Mouse (Mus musculus): ENCODE data around the gene Obscn. TPM values are rescaled to one million over a fixed set of nuclear protein-coding genes. Genes with fewer than 3 reads are reported as not detected.

Gene Obscn
- 1.9 and 3.0 TPM in 2 replicates for polyA plus RNA-seq (2015; fragmentation: Nextera tagmentation; extraction: Ambion mirVana)

- ATAC-seq (ENCODE audit: low read depth), result no peak
- Histone ChIP-seq H3K27me3 (ENCODE audit: control insufficient read depth, insufficient read depth, low read depth, low read length) (peaks cover 51% of the 10 kb centered on the region), H3K9ac (ENCODE audit: low read length) (no peak within 1 kb of the TSS), H3K27ac (ENCODE audit: low read length) (no peak within 1 kb of the TSS), H3K9me3 (ENCODE audit: control insufficient read depth, low read length) (no peaks in the 10 kb centered on the region), H3K4me2 (ENCODE audit: low read depth, low read length) (peak within 1 kb of the TSS; percentile 41), H3K4me1 (replicated peaks; ENCODE audit: control insufficient read depth, insufficient read depth, low read length) (0 out of 2 replicates have a peak, but pooled peaks cover 3% of the 10 kb centered on the region), H3K36me3 (ENCODE audit: control insufficient read depth, insufficient read depth, low read length) (no peaks in the 10 kb centered on the region), H3K4me3 (ENCODE audit: low read length) (peak within 1 kb of the TSS; percentile 22; the same call in 1 of the 2 replicates)
- 15% methylated on average over 44 of the region's 44 CpGs for WGBS
Observed at GRCm38 (mm10) chr11:59135904-59136452, at the start of gene Obscn. Gene Obscn (minus strand): TSS chr11:59136402.

DNA sequence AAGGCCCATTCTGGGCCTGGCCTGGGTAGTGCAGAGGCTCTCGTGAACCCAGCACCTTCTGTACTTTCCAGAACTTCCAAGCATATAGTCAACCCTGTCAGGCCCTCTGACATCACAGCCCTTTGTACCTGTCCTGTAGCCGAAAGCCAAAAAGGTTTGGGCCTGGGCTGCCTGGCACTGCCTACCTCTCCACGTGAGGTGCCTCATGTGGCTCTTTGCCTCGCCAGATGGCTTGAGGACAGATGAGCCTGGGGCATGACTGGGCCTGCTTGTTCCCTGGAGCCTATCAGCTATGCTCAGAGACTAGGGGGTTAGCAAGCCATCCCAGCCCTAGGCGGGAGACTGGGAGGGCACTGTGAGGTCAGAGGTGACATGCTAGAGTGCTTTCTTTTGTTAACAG is 49.3 kb upstream of the Obscn start:
- Histone ChIP-seq H3K4me1 (replicated peaks; ENCODE audit: control insufficient read depth, insufficient read depth, low read length) (peaks cover 15% of the 10 kb centered on the region), H3K9me3 (ENCODE audit: control insufficient read depth, low read length) (no peaks in the 10 kb centered on the region), H3K9ac (ENCODE audit: low read length) (no peak overlapping the region), H3K4me2 (ENCODE audit: low read depth, low read length) (no peak overlapping the region), H3K36me3 (ENCODE audit: control insufficient read depth, insufficient read depth, low read length) (peaks cover 7% of the 10 kb centered on the region; the same call in 1 of the 2 replicates), H3K4me3 (ENCODE audit: low read length) (no peak overlapping the region), H3K27me3 (ENCODE audit: control insufficient read depth, insufficient read depth, low read depth, low read length) (no peaks in the 10 kb centered on the region), H3K27ac (ENCODE audit: low read length) (no peak overlapping the region)
- no peak for ATAC-seq (ENCODE audit: low read depth)
- 73% methylated on average over 5 of the region's 5 CpGs for WGBS

GRCm38 (mm10) chr11:59183821-59184220 is 47.6 kb upstream of the Obscn start:
- WGBS, result 20% methylated on average over 3 of the region's 3 CpGs
- Histone ChIP-seq H3K27me3 (ENCODE audit: control insufficient read depth, insufficient read depth, low read depth, low read length) (peaks cover 6% of the 10 kb centered on the region), H3K4me1 (replicated peaks; ENCODE audit: control insufficient read depth, insufficient read depth, low read length) (peaks cover 11% of the 10 kb centered on the region), H3K4me3 (ENCODE audit: low read length) (no peak overlapping the region), H3K4me2 (ENCODE audit: low read depth, low read length) (no peak overlapping the region), H3K27ac (ENCODE audit: low read length) (peak overlapping the region; percentile 50), H3K9ac (ENCODE audit: low read length) (0 out of 2 replicates have a peak overlapping the region, but pooled peaks have one; percentile 1), H3K9me3 (ENCODE audit: control insufficient read depth, low read length) (no peaks in the 10 kb centered on the region), H3K36me3 (ENCODE audit: control insufficient read depth, insufficient read depth, low read length) (peaks cover 7% of the 10 kb centered on the region; the same call in 1 of the 2 replicates)
- ATAC-seq (ENCODE audit: low read depth), result peak; percentile 74

DNA sequence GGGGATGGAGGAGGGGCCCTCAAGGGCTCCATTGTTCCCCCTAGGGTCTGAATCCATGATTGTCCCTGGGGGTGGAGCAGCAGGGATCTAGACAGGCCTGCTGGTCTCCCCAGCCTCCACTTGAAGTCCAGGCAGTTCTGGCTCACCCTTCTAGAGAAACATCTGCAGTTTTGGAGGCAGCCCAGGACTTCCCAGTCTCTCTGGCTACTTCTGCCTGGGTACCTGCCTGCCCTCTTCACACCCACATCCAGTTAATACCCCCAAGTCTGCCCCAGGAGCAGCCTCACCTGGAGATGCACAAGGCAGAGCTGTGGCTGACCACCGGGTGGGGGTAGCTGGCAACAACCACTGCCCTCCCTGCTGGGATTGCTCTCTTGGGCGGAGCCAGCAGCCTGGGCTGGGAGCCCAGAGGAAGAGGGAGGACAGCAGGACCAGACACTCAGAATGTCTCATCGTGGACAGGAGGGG is 46.7 kb upstream of the Obscn start, which contains the start of gene Gjc2:
TSS of gene Gjc2 (minus strand) at position 350 of the 468 bp plus-strand sequence.
- Histone ChIP-seq H3K4me2 (ENCODE audit: low read depth, low read length) (no peak within 1 kb of the TSS), H3K9ac (ENCODE audit: low read length) (peak within 1 kb of the TSS; percentile 33; the same call in 1 of the 2 replicates), H3K4me1 (replicated peaks; ENCODE audit: control insufficient read depth, insufficient read depth, low read length) (peaks cover 11% of the 10 kb centered on the region), H3K27me3 (ENCODE audit: control insufficient read depth, insufficient read depth, low read depth, low read length) (peaks cover 9% of the 10 kb centered on the region), H3K36me3 (ENCODE audit: control insufficient read depth, insufficient read depth, low read length) (peaks cover 7% of the 10 kb centered on the region; the same call in 1 of the 2 replicates), H3K27ac (ENCODE audit: low read length) (peak within 1 kb of the TSS; percentile 50), H3K9me3 (ENCODE audit: control insufficient read depth, low read length) (no peaks in the 10 kb centered on the region), H3K4me3 (ENCODE audit: low read length) (no peak within 1 kb of the TSS)
- 15% methylated on average over 2 of the region's 3 CpGs for WGBS
- peak; percentile 73 for ATAC-seq (ENCODE audit: low read depth)

DNA sequence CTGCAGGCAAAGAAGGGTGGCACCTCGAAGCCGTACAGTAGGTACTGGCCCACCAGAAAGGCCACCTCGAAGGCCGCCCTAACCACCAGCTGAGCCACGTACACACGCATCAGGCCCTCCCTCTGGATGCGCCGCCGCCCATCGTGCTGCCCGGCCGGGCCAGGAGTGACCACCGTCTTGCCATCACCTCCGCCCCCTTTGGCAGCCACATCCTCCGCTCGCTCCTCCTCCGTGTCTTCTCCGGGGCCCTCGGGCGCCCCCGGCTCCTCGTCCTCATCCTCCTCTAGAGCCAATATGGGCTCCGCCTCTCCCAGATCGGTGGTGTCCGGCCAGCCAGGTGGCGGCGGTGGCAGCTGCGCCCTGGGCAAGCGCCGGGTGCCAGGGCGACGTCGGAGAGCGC is 40.7 kb upstream of the Obscn start:
- Histone ChIP-seq H3K9ac (ENCODE audit: low read length) (no peak overlapping the region), H3K9me3 (ENCODE audit: control insufficient read depth, low read length) (no peaks in the 10 kb centered on the region), H3K4me2 (ENCODE audit: low read depth, low read length) (peak overlapping the region; percentile 42; the same call in 1 of the 2 replicates), H3K4me1 (replicated peaks; ENCODE audit: control insufficient read depth, insufficient read depth, low read length) (peaks cover 2% of the 10 kb centered on the region; the same call in 1 of the 2 replicates), H3K36me3 (ENCODE audit: control insufficient read depth, insufficient read depth, low read length) (no peaks in the 10 kb centered on the region), H3K4me3 (ENCODE audit: low read length) (peak overlapping the region; percentile 22), H3K27me3 (ENCODE audit: control insufficient read depth, insufficient read depth, low read depth, low read length) (peaks cover 49% of the 10 kb centered on the region), H3K27ac (ENCODE audit: low read length) (no peak overlapping the region)
- ATAC-seq (ENCODE audit: low read depth), result no peak; the same call in 1 of the 2 replicates
- 8% methylated on average over 34 of the region's 34 CpGs for WGBS

DNA sequence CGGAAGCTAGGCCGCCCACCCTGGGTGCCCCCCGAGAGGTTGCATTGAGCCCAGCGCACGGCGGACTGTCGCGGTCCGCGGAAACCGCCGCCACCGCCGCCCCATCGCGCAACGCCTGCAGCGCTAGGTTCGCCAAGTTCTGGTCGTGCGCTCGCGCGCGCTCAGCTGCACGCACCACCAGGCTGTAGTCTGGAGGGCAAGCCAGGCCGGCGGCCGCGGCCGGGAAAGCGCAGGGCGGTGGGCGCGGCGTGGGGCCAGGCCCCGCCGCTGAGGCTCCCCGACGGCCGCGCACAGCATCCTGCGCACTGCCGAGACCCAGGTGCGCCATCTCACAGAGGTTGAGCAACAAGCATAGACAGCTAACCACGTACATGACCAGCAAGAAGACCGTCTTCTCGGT is 40.3 kb upstream of the Obscn start:
- H3K9ac ChIP-seq (ENCODE audit: low read length), result 0 out of 2 replicates have a peak overlapping the region, but pooled peaks have one; percentile 20
- H3K4me1 ChIP-seq (replicated peaks; ENCODE audit: control insufficient read depth, insufficient read depth, low read length), result peaks cover 2% of the 10 kb centered on the region; the same call in 1 of the 2 replicates
- no peak for ATAC-seq (ENCODE audit: low read depth)
- peak overlapping the region; percentile 42 for H3K4me2 ChIP-seq (ENCODE audit: low read depth, low read length)
- WGBS, result 2% methylated on average over 48 of the region's 48 CpGs
- no peak overlapping the region for H3K27ac ChIP-seq (ENCODE audit: low read length)
- H3K27me3 ChIP-seq (ENCODE audit: control insufficient read depth, insufficient read depth, low read depth, low read length), result peaks cover 49% of the 10 kb centered on the region
- H3K36me3 ChIP-seq (ENCODE audit: control insufficient read depth, insufficient read depth, low read length), result no peaks in the 10 kb centered on the region
- no peaks in the 10 kb centered on the region for H3K9me3 ChIP-seq (ENCODE audit: control insufficient read depth, low read length)
- H3K4me3 ChIP-seq (ENCODE audit: low read length), result peak overlapping the region; percentile 22

DNA sequence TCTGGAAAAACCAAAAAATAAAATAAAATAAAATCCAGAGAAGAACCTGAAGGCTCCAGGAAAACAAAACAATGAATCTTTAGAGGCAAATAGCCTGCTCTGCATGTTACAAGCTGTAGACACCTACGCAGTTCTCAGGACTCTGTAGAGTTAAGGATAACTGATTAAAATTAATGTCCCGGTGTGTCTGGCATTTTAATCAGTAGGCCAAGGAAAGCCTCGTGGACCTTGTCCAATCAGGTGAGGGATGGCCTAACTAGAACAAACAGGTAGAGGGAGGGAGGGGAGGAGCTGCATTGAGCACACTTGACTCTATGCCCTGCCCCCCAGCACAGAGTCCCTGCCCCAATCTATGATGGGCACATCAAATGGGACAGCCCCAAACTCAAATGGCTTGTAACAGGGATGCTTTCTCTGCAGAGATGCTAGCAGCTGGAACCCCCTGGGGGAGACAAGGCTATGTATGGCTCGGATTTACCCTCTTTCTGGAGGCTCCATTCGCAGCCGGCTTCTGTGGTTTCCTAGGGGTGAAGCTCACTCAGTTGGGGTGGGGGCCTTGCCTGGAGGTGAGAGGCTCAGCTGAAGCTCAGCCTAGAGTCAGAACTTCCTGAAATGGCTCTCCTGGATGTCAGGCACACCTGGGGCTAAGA is 38.1 kb upstream of the Obscn start:
- Histone ChIP-seq H3K9ac (ENCODE audit: low read length) (no peak overlapping the region), H3K27me3 (ENCODE audit: control insufficient read depth, insufficient read depth, low read depth, low read length) (peaks cover 47% of the 10 kb centered on the region), H3K4me2 (ENCODE audit: low read depth, low read length) (no peak overlapping the region)

GRCm38 (mm10) chr11:59170549-59170948 is 34.3 kb upstream of the Obscn start:
- H3K4me1 ChIP-seq (replicated peaks; ENCODE audit: control insufficient read depth, insufficient read depth, low read length), result no peaks in the 10 kb centered on the region
- no peaks in the 10 kb centered on the region for H3K36me3 ChIP-seq (ENCODE audit: control insufficient read depth, insufficient read depth, low read length)
- no peak overlapping the region for H3K27ac ChIP-seq (ENCODE audit: low read length)
- H3K4me3 ChIP-seq (ENCODE audit: low read length), result no peak overlapping the region
- no peak for ATAC-seq (ENCODE audit: low read depth)
- WGBS, result 49% methylated on average over 4 of the region's 4 CpGs
- no peak overlapping the region for H3K4me2 ChIP-seq (ENCODE audit: low read depth, low read length)
- no peak overlapping the region for H3K9ac ChIP-seq (ENCODE audit: low read length)
- no peaks in the 10 kb centered on the region for H3K9me3 ChIP-seq (ENCODE audit: control insufficient read depth, low read length)
- peaks cover 16% of the 10 kb centered on the region for H3K27me3 ChIP-seq (ENCODE audit: control insufficient read depth, insufficient read depth, low read depth, low read length)

More for the DNA sequence above, 38.1 kb upstream of the Obscn start:
- H3K27ac ChIP-seq (ENCODE audit: low read length), result no peak overlapping the region
- H3K4me3 ChIP-seq (ENCODE audit: low read length), result no peak overlapping the region
- no peaks in the 10 kb centered on the region for H3K36me3 ChIP-seq (ENCODE audit: control insufficient read depth, insufficient read depth, low read length)
- H3K4me1 ChIP-seq (replicated peaks; ENCODE audit: control insufficient read depth, insufficient read depth, low read length), result peaks cover 2% of the 10 kb centered on the region; the same call in 1 of the 2 replicates
- no peaks in the 10 kb centered on the region for H3K9me3 ChIP-seq (ENCODE audit: control insufficient read depth, low read length)
- ATAC-seq (ENCODE audit: low read depth), result no peak
- 56% methylated on average over 6 of the region's 6 CpGs for WGBS

DNA sequence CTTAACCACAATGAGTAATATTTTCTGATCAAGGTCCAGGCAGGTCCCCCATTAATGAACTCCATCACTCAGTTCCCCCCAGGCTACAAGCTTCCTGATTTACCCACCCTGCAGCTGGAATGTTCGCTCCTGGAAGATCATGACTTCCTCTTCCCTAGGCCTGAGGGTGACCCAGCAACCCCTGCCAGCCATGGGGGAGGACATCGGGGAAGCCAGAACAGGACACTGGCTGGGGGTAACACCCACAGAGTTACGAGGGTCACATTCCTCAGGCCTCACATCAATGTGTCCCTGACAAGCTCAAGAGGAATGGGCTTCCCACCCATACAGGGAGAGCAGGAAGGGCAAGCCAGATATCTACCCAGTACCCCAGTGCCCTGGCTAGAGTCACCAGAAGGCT is 33.6 kb upstream of the Obscn start:
- Histone ChIP-seq H3K36me3 (ENCODE audit: control insufficient read depth, insufficient read depth, low read length) (no peaks in the 10 kb centered on the region), H3K4me1 (replicated peaks; ENCODE audit: control insufficient read depth, insufficient read depth, low read length) (no peaks in the 10 kb centered on the region), H3K9me3 (ENCODE audit: control insufficient read depth, low read length) (no peaks in the 10 kb centered on the region), H3K9ac (ENCODE audit: low read length) (no peak overlapping the region), H3K4me2 (ENCODE audit: low read depth, low read length) (no peak overlapping the region), H3K4me3 (ENCODE audit: low read length) (no peak overlapping the region), H3K27me3 (ENCODE audit: control insufficient read depth, insufficient read depth, low read depth, low read length) (peaks cover 9% of the 10 kb centered on the region), H3K27ac (ENCODE audit: low read length) (no peak overlapping the region)
- ATAC-seq (ENCODE audit: low read depth), result no peak
- 35% methylated on average over 3 of the region's 3 CpGs for WGBS

Measured in lung, embryonic 16.5 days (tissue).